Mouse (Mus musculus): ENCODE results near the gene Foxp4. TPM values are rescaled to one million over a fixed set of nuclear protein-coding genes. Genes with fewer than 3 reads are reported as not detected.
A peak's percentile ranks its signal among the peaks of the same experiment; 100 is the strongest.

Gene Foxp4
- polyA plus RNA-seq, 2 experiments: 3.5 to 9.4 TPM

GRCm38 (mm10) chr17:47929431-47929830 lies 5.0 kb upstream of the Foxp4 start:
- Histone ChIP-seq H3K4me1 (replicated peaks; ENCODE audit: control insufficient read depth in 2 of 2, insufficient read depth in 2 of 2, low read length in 1 of 2) (peaks cover 0 to 9% of the 10 kb centered on the region in 2 experiments; a peak in 2 of 4 replicates), H3K9me3 (ENCODE audit: control insufficient read depth, low read length) (no peaks in the 10 kb centered on the region), H3K36me3 (replicated peaks; ENCODE audit: control insufficient read depth, insufficient read depth, low read depth) (no peaks in the 10 kb centered on the region), H3K27me3 (ENCODE audit: control insufficient read depth, insufficient read depth, low read length) (no peaks in the 10 kb centered on the region; the same call in 1 of the 2 replicates), H3K4me3 (ENCODE audit: insufficient read depth in 1 of 2, low read depth in 2 of 2, low read length in 2 of 2) (no peak overlapping the region), H3K9ac (replicated peaks) (no peak overlapping the region), H3K27ac (no peak overlapping the region), H3K4me2 (ENCODE audit: low read depth) (no peak overlapping the region)
- DNase-seq (ENCODE audit: low read depth in 3 of 3, low spot score in 3 of 3): no peak
- no peak for ATAC-seq (ENCODE audit: insufficient read depth)
- 64% methylated on average over 4 of the region's 4 CpGs for WGBS (ENCODE audit: insufficient replicate concordance)
- no peak for TF ChIP-seq EP300 (IDR thresholded peaks at IDR 0.05; ENCODE audit: low read depth)
- peak; percentile 33; the same call in 1 of the 2 replicates for TF ChIP-seq CTCF (IDR thresholded peaks at IDR 0.05; ENCODE audit: low read depth)

GRCm38 (mm10) chr17:47925988-47926387 lies 1.5 kb upstream of the Foxp4 start:
- Histone ChIP-seq H3K36me3 (replicated peaks; ENCODE audit: control insufficient read depth, insufficient read depth, low read depth) (no peaks in the 10 kb centered on the region), H3K4me2 (ENCODE audit: low read depth) (peak overlapping the region; percentile 82), H3K9me3 (ENCODE audit: control insufficient read depth, low read length) (no peaks in the 10 kb centered on the region), H3K27ac (no peak overlapping the region), H3K4me1 (replicated peaks; ENCODE audit: control insufficient read depth in 2 of 2, insufficient read depth in 2 of 2, low read length in 1 of 2) (peaks cover 0 to 14% of the 10 kb centered on the region in 2 experiments; a peak in 3 of 4 replicates), H3K4me3 (ENCODE audit: insufficient read depth in 1 of 2, low read depth in 2 of 2, low read length in 2 of 2) (no peak overlapping the region; a peak in 1 of 4 replicates), H3K27me3 (ENCODE audit: control insufficient read depth, insufficient read depth, low read length) (peaks cover 34% of the 10 kb centered on the region), H3K9ac (replicated peaks) (no peak overlapping the region)
- 61% methylated on average over 10 of the region's 10 CpGs for WGBS (ENCODE audit: insufficient replicate concordance)
- DNase-seq (ENCODE audit: low read depth in 3 of 3, low spot score in 3 of 3) (no peak), ATAC-seq (ENCODE audit: insufficient read depth) (no peak)
- TF ChIP-seq CTCF (IDR thresholded peaks at IDR 0.05; ENCODE audit: low read depth): no peak
- no peak for TF ChIP-seq EP300 (IDR thresholded peaks at IDR 0.05; ENCODE audit: low read depth)

GRCm38 (mm10) chr17:47925340-47925926 lies 988 bp upstream of the Foxp4 start:
- Histone ChIP-seq H3K4me1 (replicated peaks; ENCODE audit: control insufficient read depth in 2 of 2, insufficient read depth in 2 of 2, low read length in 1 of 2) (peaks cover 0 to 14% of the 10 kb centered on the region in 2 experiments; a peak in 3 of 4 replicates), H3K36me3 (replicated peaks; ENCODE audit: control insufficient read depth, insufficient read depth, low read depth) (no peaks in the 10 kb centered on the region), H3K9me3 (ENCODE audit: control insufficient read depth, low read length) (no peaks in the 10 kb centered on the region), H3K9ac (replicated peaks) (peak overlapping the region; percentile 61), H3K27me3 (ENCODE audit: control insufficient read depth, insufficient read depth, low read length) (peaks cover 34% of the 10 kb centered on the region), H3K4me2 (ENCODE audit: low read depth) (peak overlapping the region; percentile 82), H3K4me3 (ENCODE audit: insufficient read depth in 1 of 2, low read depth in 2 of 2, low read length in 2 of 2) (peak overlapping the region; percentile 67 to 68), H3K27ac (no peak overlapping the region)
- ATAC-seq (ENCODE audit: insufficient read depth) (no peak), DNase-seq (ENCODE audit: low read depth in 3 of 3, low spot score in 3 of 3) (no peak)
- TF ChIP-seq EP300 (IDR thresholded peaks at IDR 0.05; ENCODE audit: low read depth) (no peak), CTCF (IDR thresholded peaks at IDR 0.05; ENCODE audit: low read depth) (no peak)
- 3% methylated on average over 13 of the region's 13 CpGs for WGBS (ENCODE audit: insufficient replicate concordance)

- H3K4me3 ChIP-seq (ENCODE audit: insufficient read depth in 1 of 2, low read depth in 2 of 2, low read length in 2 of 2): peak overlapping the region; percentile 68 to 70
- TF ChIP-seq EP300 (IDR thresholded peaks at IDR 0.05; ENCODE audit: low read depth) (no peak), CTCF (IDR thresholded peaks at IDR 0.05; ENCODE audit: low read depth) (no peak)
- H3K27me3 ChIP-seq (ENCODE audit: control insufficient read depth, insufficient read depth, low read length): peaks cover 34% of the 10 kb centered on the region
- WGBS (ENCODE audit: insufficient replicate concordance): under 1% methylated on average over 63 of the region's 65 CpGs
- DNase-seq (ENCODE audit: low read depth in 3 of 3, low spot score in 3 of 3) (no peak), ATAC-seq (ENCODE audit: insufficient read depth) (peak; percentile 51)
- peak overlapping the region; percentile 82 for H3K4me2 ChIP-seq (ENCODE audit: low read depth)
- no peaks in the 10 kb centered on the region for H3K36me3 ChIP-seq (replicated peaks; ENCODE audit: control insufficient read depth, insufficient read depth, low read depth)
- peak overlapping the region; percentile 61 for H3K9ac ChIP-seq (replicated peaks)
- no peak overlapping the region for H3K27ac ChIP-seq
- peaks cover 0 to 14% of the 10 kb centered on the region in 2 experiments; a peak in 3 of 4 replicates for H3K4me1 ChIP-seq (replicated peaks; ENCODE audit: control insufficient read depth in 2 of 2, insufficient read depth in 2 of 2, low read length in 1 of 2)
- H3K9me3 ChIP-seq (ENCODE audit: control insufficient read depth, low read length): no peaks in the 10 kb centered on the region
Measured at GRCm38 (mm10) chr17:47923678-47924382, 615 bp downstream of the Foxp4 start.

GRCm38 (mm10) chr17:47923011-47923677 lies 1.3 kb downstream of the Foxp4 start:
- Histone ChIP-seq H3K9ac (replicated peaks) (peak overlapping the region; percentile 61; the same call in 1 of the 2 replicates), H3K27me3 (ENCODE audit: control insufficient read depth, insufficient read depth, low read length) (peaks cover 34% of the 10 kb centered on the region), H3K4me1 (replicated peaks; ENCODE audit: control insufficient read depth in 2 of 2, insufficient read depth in 2 of 2, low read length in 1 of 2) (peaks cover 0 to 14% of the 10 kb centered on the region in 2 experiments; a peak in 3 of 4 replicates), H3K36me3 (replicated peaks; ENCODE audit: control insufficient read depth, insufficient read depth, low read depth) (no peaks in the 10 kb centered on the region), H3K4me2 (ENCODE audit: low read depth) (peak overlapping the region; percentile 82), H3K27ac (no peak overlapping the region), H3K4me3 (ENCODE audit: insufficient read depth in 1 of 2, low read depth in 2 of 2, low read length in 2 of 2) (peak overlapping the region; percentile 68 to 70), H3K9me3 (ENCODE audit: control insufficient read depth, low read length) (no peaks in the 10 kb centered on the region)
- TF ChIP-seq CTCF (IDR thresholded peaks at IDR 0.05; ENCODE audit: low read depth): no peak
- no peak for DNase-seq (ENCODE audit: low read depth in 3 of 3, low spot score in 3 of 3)
- WGBS (ENCODE audit: insufficient replicate concordance): under 1% methylated on average over 28 of the region's 28 CpGs
- ATAC-seq (ENCODE audit: insufficient read depth): no peak

All from liver, embryonic 14.5 days (tissue).